Mouse (Mus musculus) MEL (cell line): ENCODE measurements around the gene Ccdc32. TPM values are rescaled to one million over a fixed set of nuclear protein-coding genes. Genes with fewer than 3 reads are reported as not detected.
A peak's percentile ranks its signal among the peaks of the same experiment; 100 is the strongest.

Source experiments
- DNase-seq: peaks from one replicate; pipeline ENCODE4 v3.0.0; 2011; ENCODE audit warnings: low read depth, low spot score
- H3K27ac ChIP-seq: 2 replicates; pipeline ENCODE4 v1.5.1; 2012; ENCODE audit warnings: low read depth, mild to moderate bottlenecking, control low read depth, low read length, moderate library complexity; ENCODE audit not compliant: control insufficient read depth
- H3K27me3 ChIP-seq, 2 experiments: fragments of 150-350 bp in 1 of 2; sonication (generic) in 1 of 2; 2 replicates each; pipeline ENCODE4 v1.6.1; 2012; ENCODE audit warnings: low read length in 2 of 2, mild to moderate bottlenecking in 2 of 2, improper control_type of control experiment in 1 of 2, moderate library complexity in 1 of 2; ENCODE audit not compliant: insufficient read depth in 2 of 2, control insufficient read depth in 1 of 2
- H3K36me3 ChIP-seq, 2 experiments: 2 replicates each; pipeline ENCODE4 v1.6.1; 2012 to 2014; ENCODE audit warnings: low read length in 2 of 2, improper control_type of control experiment in 1 of 2, inconsistent platforms in 1 of 2, mild to moderate bottlenecking in 1 of 2; ENCODE audit not compliant: insufficient read depth in 2 of 2, control insufficient read depth in 1 of 2
- H3K4me1 ChIP-seq, 2 experiments: fragments of 150-350 bp in 1 of 2; sonication (generic) in 1 of 2; 2 replicates each; pipeline ENCODE4 v1.6.1; 2012; ENCODE audit warnings: low read length in 2 of 2, improper control_type of control experiment in 1 of 2, mild to moderate bottlenecking in 1 of 2; ENCODE audit not compliant: insufficient read depth in 2 of 2, control insufficient read depth in 1 of 2
- H3K4me3 ChIP-seq, 2 experiments: fragments of 150-350 bp in 1 of 2; sonication (generic) in 1 of 2; 2 replicates each; pipeline ENCODE4 v1.5.1; 2012; ENCODE audit warnings: low read depth in 2 of 2, low read length in 2 of 2, mild to moderate bottlenecking in 2 of 2, moderate library complexity in 2 of 2, control low read depth in 1 of 2, improper control_type of control experiment in 1 of 2; ENCODE audit not compliant: control insufficient read depth in 1 of 2, insufficient read depth in 1 of 2
- H3K79me2 ChIP-seq: 2 replicates; pipeline ENCODE4 v1.6.1; 2012; ENCODE audit warnings: mild to moderate bottlenecking, low read length, moderate library complexity; ENCODE audit not compliant: control insufficient read depth, poor library complexity, insufficient read depth
- H3K9ac ChIP-seq: 2 replicates; pipeline ENCODE4 v1.6.1; 2012; ENCODE audit warnings: low read depth, mild to moderate bottlenecking, control low read depth, low read length, moderate library complexity; ENCODE audit not compliant: control insufficient read depth, poor library complexity, severe bottlenecking
- H3K9me3 ChIP-seq: fragments of 150-350 bp; sonication (generic); replicated peaks from 2 replicates; pipeline ENCODE4 v1.6.1; 2012; ENCODE audit warnings: mild to moderate bottlenecking, low read length, improper control_type of control experiment, moderate library complexity; ENCODE audit not compliant: insufficient read depth
- BHLHE40 ChIP-seq: IDR thresholded peaks from 2 replicates; pipeline ENCODE4 v1.6.1; 2012; ENCODE audit warnings: low read depth, mild to moderate bottlenecking, inconsistent platforms, low read length, improper control_type of control experiment, borderline replicate concordance
- ELF1 ChIP-seq: IDR thresholded peaks from 2 replicates; pipeline ENCODE4 v1.6.1; 2014; ENCODE audit warnings: low read depth, mild to moderate bottlenecking, inconsistent platforms, low read length, improper control_type of control experiment, moderate library complexity
- EP300 ChIP-seq, 2 experiments: IDR thresholded peaks; 2 replicates each; pipeline ENCODE4 v1.6.1; 2011; ENCODE audit warnings: improper control_type of control experiment in 2 of 2, low read length in 2 of 2, low read depth in 1 of 2, mild to moderate bottlenecking in 1 of 2
- ETS1 ChIP-seq: IDR thresholded peaks from 2 replicates; pipeline ENCODE4 v1.6.1; 2012; ENCODE audit warnings: low read depth, mild to moderate bottlenecking, inconsistent platforms, low read length, improper control_type of control experiment, moderate library complexity
- GABPA ChIP-seq: IDR thresholded peaks from 2 replicates; pipeline ENCODE4 v1.6.1; 2012; ENCODE audit warnings: low read depth, mild to moderate bottlenecking, inconsistent platforms, low read length, improper control_type of control experiment, moderate library complexity
- GATA1 ChIP-seq: IDR thresholded peaks from 2 replicates; pipeline ENCODE4 v1.6.1; 2011; ENCODE audit warnings: low read depth, low read length, improper control_type of control experiment
- KAT2A ChIP-seq: conservative IDR thresholded peaks from 2 replicates; pipeline ENCODE4 v1.6.1; 2012; ENCODE audit warnings: low read depth, low read length, improper control_type of control experiment, inconsistent platforms
- MAX ChIP-seq: IDR thresholded peaks from 2 replicates; pipeline ENCODE4 v1.6.1; 2011; ENCODE audit warnings: low read length, improper control_type of control experiment
- MAZ ChIP-seq: IDR thresholded peaks from 2 replicates; pipeline ENCODE4 v1.6.1; 2012; ENCODE audit warnings: low read depth, mild to moderate bottlenecking, inconsistent platforms, low read length, improper control_type of control experiment
- MYC ChIP-seq: IDR thresholded peaks from 2 replicates; pipeline ENCODE4 v1.6.1; 2011; ENCODE audit warnings: low read depth, mild to moderate bottlenecking, low read length, improper control_type of control experiment, moderate library complexity
- NRF1 ChIP-seq: IDR thresholded peaks from 2 replicates; pipeline ENCODE4 v1.6.1; 2014; ENCODE audit warnings: low read depth, mild to moderate bottlenecking, inconsistent platforms, low read length, improper control_type of control experiment, moderate library complexity; ENCODE audit not compliant: poor library complexity, insufficient read depth, severe bottlenecking
- POLR2A ChIP-seq, 2 experiments: IDR thresholded peaks; 2 replicates each; pipeline ENCODE4 v1.6.1; 2011 to 2012; ENCODE audit warnings: low read length in 2 of 2, mild to moderate bottlenecking in 2 of 2, control low read depth in 1 of 2, improper control_type of control experiment in 1 of 2, low read depth in 1 of 2, moderate library complexity in 1 of 2; ENCODE audit not compliant: control insufficient read depth in 1 of 2, insufficient read depth in 1 of 2, poor library complexity in 1 of 2
- POLR2AphosphoS2 ChIP-seq: IDR thresholded peaks from 2 replicates; pipeline ENCODE4 v1.6.1; 2011; ENCODE audit warnings: low read length, improper control_type of control experiment
- POLR2AphosphoS5 ChIP-seq: IDR thresholded peaks from 2 replicates; pipeline ENCODE4 v1.6.1; 2012; ENCODE audit warnings: low read depth, borderline replicate concordance, mild to moderate bottlenecking, inconsistent platforms, low read length, moderate library complexity, mixed read lengths
- RAD21 ChIP-seq: IDR thresholded peaks from 2 replicates; pipeline ENCODE4 v1.6.1; 2011; ENCODE audit warnings: mild to moderate bottlenecking, low read depth, low read length, improper control_type of control experiment
- SIN3A ChIP-seq: IDR thresholded peaks from 2 replicates; pipeline ENCODE4 v1.6.1; 2012; ENCODE audit warnings: low read length, improper control_type of control experiment, inconsistent platforms
- SMC3 ChIP-seq: IDR thresholded peaks from 2 replicates; pipeline ENCODE4 v1.6.1; 2011; ENCODE audit warnings: low read depth, low read length, improper control_type of control experiment
- TBP ChIP-seq: IDR thresholded peaks from 2 replicates; pipeline ENCODE4 v1.8.0; 2011; ENCODE audit warnings: low read depth, low read length, improper control_type of control experiment
- TCF12 ChIP-seq: IDR thresholded peaks from 2 replicates; pipeline ENCODE4 v1.6.1; 2014; ENCODE audit warnings: low read depth, mild to moderate bottlenecking, inconsistent platforms, low read length, improper control_type of control experiment, moderate library complexity
- UBTF ChIP-seq: IDR thresholded peaks from 2 replicates; pipeline ENCODE4 v1.6.1; 2012; ENCODE audit warnings: low read depth, mild to moderate bottlenecking, inconsistent platforms, low read length, improper control_type of control experiment, moderate library complexity, borderline replicate concordance; ENCODE audit not compliant: insufficient read depth
- USF1 ChIP-seq: IDR thresholded peaks from 2 replicates; pipeline ENCODE4 v1.6.1; 2014; ENCODE audit warnings: low read depth, mild to moderate bottlenecking, inconsistent platforms, low read length, improper control_type of control experiment, moderate library complexity
- USF2 ChIP-seq, 2 experiments: IDR thresholded peaks; 2 replicates each; pipeline ENCODE4 v1.6.1; 2011 to 2012; ENCODE audit warnings: improper control_type of control experiment in 2 of 2, low read length in 2 of 2, borderline replicate concordance in 1 of 2, inconsistent platforms in 1 of 2, low read depth in 1 of 2, mild to moderate bottlenecking in 1 of 2; ENCODE audit not compliant: insufficient read depth in 1 of 2
- ZKSCAN1 ChIP-seq: IDR thresholded peaks from 2 replicates; pipeline ENCODE4 v1.6.1; 2012; ENCODE audit warnings: low read depth, mild to moderate bottlenecking, inconsistent platforms, low read length, improper control_type of control experiment, moderate library complexity
- polyA plus RNA-seq, 2 experiments: library from polyadenylated mRNA; stranded (reverse) in 1 of 2; unstranded in 1 of 2; fragments of >175 nt in 1 of 2; fragments of >200 nt in 1 of 2; gene quantifications; 2 replicates each; pipeline versions ENCODE4 v1.2.1 to v1.2.4; 2012; ENCODE audit warnings: low replicate concordance in 2 of 2, low read depth in 1 of 2; ENCODE audit not compliant: insufficient read length in 2 of 2, insufficient read depth in 1 of 2, missing spikeins in 1 of 2
- total RNA-seq: library from RNA; depleted of rRNA; stranded (reverse); fragments of 300-350 nt; gene quantifications from 2 replicates; pipeline ENCODE4 v1.2.3, GENCODE M21; 2012

The Ccdc32 gene
- total and polyA plus RNA-seq, 3 experiments, result 15.0 to 18.7 TPM; not detected in 1

DNA sequence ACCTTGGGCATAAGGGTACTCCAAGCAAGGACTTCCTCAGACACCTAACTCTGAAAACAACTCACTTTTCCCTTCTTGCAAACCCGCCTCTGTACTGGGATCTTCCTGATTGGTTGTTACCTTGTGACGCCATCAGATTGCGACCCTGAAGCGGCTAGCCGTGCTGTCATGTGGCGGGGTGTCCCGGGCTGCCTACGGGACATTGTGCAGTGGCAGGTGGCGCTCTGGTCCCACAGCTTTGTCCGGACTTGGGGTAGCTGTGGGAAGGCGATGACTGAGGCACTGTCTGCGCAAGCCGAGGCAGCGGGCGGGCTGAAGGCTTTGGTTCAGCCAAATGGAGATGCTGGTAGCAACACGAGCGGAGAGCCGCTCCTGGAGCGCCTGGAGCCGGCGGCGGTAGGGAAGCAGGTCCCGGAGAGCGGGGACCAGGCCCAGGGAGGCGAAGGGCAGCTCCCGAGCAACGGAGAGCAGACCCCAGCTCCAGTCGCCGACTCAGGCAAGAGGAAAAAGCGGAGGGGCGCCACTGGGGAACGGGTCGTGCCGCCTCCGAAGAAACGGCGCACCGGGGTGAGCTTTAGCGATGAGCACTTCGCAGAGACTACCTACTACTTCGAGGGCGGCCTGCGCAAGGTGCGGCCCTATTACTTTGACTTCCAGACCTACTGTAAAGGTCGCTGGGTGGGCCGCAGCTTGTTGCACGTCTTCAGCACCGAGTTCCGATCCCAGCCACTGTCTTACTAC, 5.6 kb upstream of the Ccdc32 start, which contains the start of gene Rpusd2 (continued):
- TF ChIP-seq USF2 (IDR thresholded peaks at IDR 0.05; ENCODE audit: borderline replicate concordance in 1 of 2, insufficient read depth in 1 of 2, low read depth in 1 of 2, low read length in 2 of 2), result no peak
- TF ChIP-seq USF1, result peak; percentile 90
- TF ChIP-seq UBTF, result no peak
- 0 out of 2 replicates have a peak, but pooled peaks have one; percentile 28 for TF ChIP-seq NRF1
- peak; percentile 85 to 94 for TF ChIP-seq POLR2A (IDR thresholded peaks at IDR 0.05; ENCODE audit: control insufficient read depth in 1 of 2, insufficient read depth in 1 of 2, low read depth in 1 of 2, low read length in 2 of 2, poor library complexity in 1 of 2)
- TF ChIP-seq MAZ, result no peak
- TF ChIP-seq ELF1, result peak; percentile 67
- TF ChIP-seq TBP, result peak; percentile 91
- TF ChIP-seq RAD21, result no peak
- TF ChIP-seq MAX, result peak; percentile 94
- no peak; the same call in 1 of the 2 replicates for TF ChIP-seq KAT2A
- TF ChIP-seq BHLHE40, result no peak
- TF ChIP-seq SIN3A, result peak; percentile 100
- TF ChIP-seq SMC3, result peak; percentile 16; the same call in 1 of the 2 replicates
- TF ChIP-seq POLR2AphosphoS5, result 0 out of 2 replicates have a peak, but pooled peaks have one; percentile 70
- TF ChIP-seq MYC, result peak; percentile 97
- no peak; a peak in 1 of 4 replicates for TF ChIP-seq EP300 (IDR thresholded peaks at IDR 0.05; ENCODE audit: low read depth in 1 of 2, low read length in 2 of 2)
- TF ChIP-seq GATA1, result no peak
- no peak; the same call in 1 of the 2 replicates for TF ChIP-seq TCF12
- peak; percentile 69; the same call in 1 of the 2 replicates for TF ChIP-seq POLR2AphosphoS2

DNA sequence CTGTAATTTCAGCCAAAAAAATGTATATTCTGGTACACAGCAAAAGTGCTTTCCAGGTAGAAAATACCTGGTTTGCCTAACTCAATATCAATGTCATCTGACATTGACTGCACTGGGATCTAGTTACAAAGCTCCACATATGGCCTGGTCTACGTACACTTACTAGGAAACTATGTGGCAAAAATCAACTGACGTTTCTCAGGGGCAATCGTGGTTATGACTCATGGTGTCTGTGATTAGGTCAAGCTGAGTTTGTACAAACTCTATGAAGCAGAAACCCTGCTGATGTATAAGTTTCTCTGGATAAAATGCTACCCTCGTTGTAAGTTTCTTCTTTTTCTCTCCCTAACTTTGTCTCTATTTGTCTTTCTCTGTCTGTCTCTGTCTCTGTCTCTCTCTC, 3.0 kb upstream of the Ccdc32 start:
- Histone ChIP-seq H3K4me1 (peaks cover 0 to 13% of the 10 kb centered on the region in 2 experiments; a peak in 3 of 4 replicates), H3K9ac (no peak overlapping the region), H3K27ac (no peak overlapping the region), H3K36me3 (peaks cover 0 to 19% of the 10 kb centered on the region in 2 experiments; a peak in 3 of 4 replicates), H3K4me3 (no peak overlapping the region), H3K79me2 (peaks cover 23% of the 10 kb centered on the region), H3K27me3 (no peaks in the 10 kb centered on the region)
- DNase-seq, result peak; percentile 45
- TF ChIP-seq ETS1 (no peak), GATA1 (no peak), GABPA (no peak), ZKSCAN1 (no peak)
- TF ChIP-seq, all 39 proteins: peak for 0
- no peaks in the 10 kb centered on the region for H3K9me3 ChIP-seq
